Mouse (Mus musculus) right cerebral cortex, adult 2 months (tissue): ENCODE measurements around the gene Bckdk.

ENCODE experiments used
- DNase-seq, 2 experiments: peaks; one replicate each; pipeline ENCODE4 v3.0.0; 2021 to 2022; ENCODE audit warnings: low spot score in 2 of 2

Gene Bckdk

GRCm38 (mm10) chr7:127903971-127904796 is at the start of gene Bckdk:
Gene Bckdk, plus strand, starts transcription at chr7:127904082.
- peak; percentile 72 to 85 for DNase-seq

GRCm38 (mm10) chr7:127858258-127858657 is 45.6 kb upstream of the Bckdk start:
- DNase-seq: no peak

GRCm38 (mm10) chr7:127866434-127866833 is 37.4 kb upstream of the Bckdk start:
- no peak for DNase-seq

- no peak for DNase-seq
Measured at GRCm38 (mm10) chr7:127867641-127868040, 36.2 kb upstream of the Bckdk start.

- peak; percentile 35 to 38 for DNase-seq
Measured at GRCm38 (mm10) chr7:127869149-127869810, 34.6 kb upstream of the Bckdk start.

GRCm38 (mm10) chr7:127870136-127870821 is 33.6 kb upstream of the Bckdk start:
- no peak for DNase-seq

- DNase-seq: no peak
Measured at GRCm38 (mm10) chr7:127874812-127875626, 28.9 kb upstream of the Bckdk start.

GRCm38 (mm10) chr7:127875627-127876001 is 28.3 kb upstream of the Bckdk start:
- DNase-seq: peak; percentile 91 to 94

GRCm38 (mm10) chr7:127876041-127876466 is 27.8 kb upstream of the Bckdk start, which contains the start of gene Zfp646:
Gene Zfp646, plus strand, starts transcription at chr7:127876221.
- DNase-seq: peak; percentile 68 to 71

- DNase-seq: peak; percentile 89 to 94
Measured at GRCm38 (mm10) chr7:127876467-127877348, 27.2 kb upstream of the Bckdk start, which contains the start of gene Zfp668. Gene Zfp668, minus strand, starts transcription at chr7:127876828.

- no peak for DNase-seq
Measured at GRCm38 (mm10) chr7:127879301-127879700, 24.6 kb upstream of the Bckdk start.

- DNase-seq: no peak
Measured at GRCm38 (mm10) chr7:127880431-127880830, 23.5 kb upstream of the Bckdk start.

- peak in 1 of 2 experiments; percentile 35 for DNase-seq
Measured at GRCm38 (mm10) chr7:127885951-127886350, 17.9 kb upstream of the Bckdk start.

GRCm38 (mm10) chr7:127886551-127886950 is 17.3 kb upstream of the Bckdk start:
- no peak for DNase-seq

GRCm38 (mm10) chr7:127887191-127887590 is 16.7 kb upstream of the Bckdk start:
- DNase-seq: no peak

GRCm38 (mm10) chr7:127887781-127888180 is 16.1 kb upstream of the Bckdk start:
- DNase-seq: no peak

- DNase-seq: no peak
Measured at GRCm38 (mm10) chr7:127888821-127889220, 15.1 kb upstream of the Bckdk start.

- DNase-seq: no peak
Measured at GRCm38 (mm10) chr7:127890798-127891197, 13.1 kb upstream of the Bckdk start, which contains the start of gene Prss53. Gene Prss53, minus strand, starts transcription at chr7:127890970.

- no peak for DNase-seq
Measured at GRCm38 (mm10) chr7:127894480-127894879, 9.4 kb upstream of the Bckdk start.

- DNase-seq: peak; percentile 94 to 97
Measured at GRCm38 (mm10) chr7:127895442-127895841, 8.4 kb upstream of the Bckdk start, which contains the start of the genes Gm21974 and Vkorc1. Gene Gm21974, minus strand, starts transcription at chr7:127895454. Gene Vkorc1, minus strand, starts transcription at chr7:127895617.
